Mouse (Mus musculus): ENCODE measurements around the gene Dennd1b. TPM values are rescaled to one million over a fixed set of nuclear protein-coding genes. Genes with fewer than 3 reads are reported as not detected.

The Dennd1b gene
- polyA plus RNA-seq, 1 experiment from 2014 or later = 13.5 TPM

DNA sequence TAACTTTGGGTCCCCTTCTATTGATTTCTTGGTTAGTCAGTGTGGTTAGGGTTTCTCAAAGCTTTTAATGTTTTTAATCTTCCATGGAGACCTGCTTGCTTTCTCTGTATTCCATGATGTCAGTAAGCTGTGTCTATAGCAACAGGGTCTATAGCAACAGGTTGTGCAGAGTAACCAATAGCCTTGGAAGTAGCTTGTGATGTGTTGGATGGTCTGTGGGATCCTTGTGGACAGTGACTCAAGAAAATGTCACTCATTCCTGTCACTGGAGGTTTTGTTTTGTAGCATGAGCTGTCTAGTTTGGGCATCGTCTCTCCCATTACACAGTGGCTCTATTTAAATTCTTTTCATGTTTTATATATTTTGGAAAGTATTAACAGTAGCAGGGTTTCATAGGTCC lies 216.5 kb downstream of the Dennd1b start:
- Histone ChIP-seq H3K27me3 (ENCODE audit: control insufficient read depth, insufficient read depth, low read length) (no peaks in the 10 kb centered on the region), H3K36me3 (ENCODE audit: control insufficient read depth, insufficient read depth, low read length) (no peaks in the 10 kb centered on the region), H3K4me2 (ENCODE audit: low read depth, low read length, severe bottlenecking) (no peak overlapping the region), H3K9me3 (ENCODE audit: control insufficient read depth, low read length) (no peaks in the 10 kb centered on the region), H3K4me1 (replicated peaks; ENCODE audit: control insufficient read depth, insufficient read depth, low read length) (no peaks in the 10 kb centered on the region), H3K27ac (ENCODE audit: low read depth, low read length) (no peak overlapping the region), H3K4me3 (ENCODE audit: low read depth, low read length) (no peak overlapping the region), H3K9ac (ENCODE audit: low read length) (no peak overlapping the region)
- DNase-seq (ENCODE audit: low spot score) (no peak), ATAC-seq (replicated peaks; ENCODE audit: low FRiP score) (no peak)
- WGBS = 86% methylated on average over 1 of the region's 1 CpGs

GRCm38 (mm10) chr1:139180481-139181149 lies 217.4 kb downstream of the Dennd1b start:
- Histone ChIP-seq H3K9me3 (ENCODE audit: control insufficient read depth, low read length) (no peaks in the 10 kb centered on the region), H3K27ac (ENCODE audit: low read depth, low read length) (no peak overlapping the region), H3K4me1 (replicated peaks; ENCODE audit: control insufficient read depth, insufficient read depth, low read length) (no peaks in the 10 kb centered on the region), H3K4me3 (ENCODE audit: low read depth, low read length) (no peak overlapping the region), H3K36me3 (ENCODE audit: control insufficient read depth, insufficient read depth, low read length) (no peaks in the 10 kb centered on the region), H3K4me2 (ENCODE audit: low read depth, low read length, severe bottlenecking) (no peak overlapping the region), H3K27me3 (ENCODE audit: control insufficient read depth, insufficient read depth, low read length) (no peaks in the 10 kb centered on the region), H3K9ac (ENCODE audit: low read length) (no peak overlapping the region)
- no peak for ATAC-seq (replicated peaks; ENCODE audit: low FRiP score)
- no peak for DNase-seq (ENCODE audit: low spot score)
- WGBS = 85% methylated on average over 6 of the region's 6 CpGs

DNA sequence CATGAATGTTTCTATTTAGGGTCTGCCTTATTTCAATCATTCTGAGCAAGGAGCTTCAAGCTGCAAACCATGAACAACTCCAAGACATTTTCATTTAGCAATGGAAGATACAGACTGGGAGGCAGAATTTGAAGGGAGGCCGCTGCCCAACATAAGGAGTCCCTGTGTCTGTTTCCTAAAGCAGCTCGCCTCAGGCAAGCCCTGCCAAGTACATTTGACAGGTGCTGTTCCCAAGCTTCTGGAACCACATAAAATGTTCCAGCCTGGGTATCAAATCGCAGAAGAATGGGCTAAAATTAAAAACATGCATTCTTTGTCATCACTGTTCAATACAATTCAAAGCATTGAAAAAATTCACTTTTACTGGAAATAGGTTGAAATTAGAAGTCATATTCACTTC lies 229.4 kb downstream of the Dennd1b start:
- Histone ChIP-seq H3K9ac (ENCODE audit: low read length) (no peak overlapping the region), H3K9me3 (ENCODE audit: control insufficient read depth, low read length) (no peaks in the 10 kb centered on the region), H3K4me2 (ENCODE audit: low read depth, low read length, severe bottlenecking) (no peak overlapping the region), H3K27me3 (ENCODE audit: control insufficient read depth, insufficient read depth, low read length) (no peaks in the 10 kb centered on the region), H3K36me3 (ENCODE audit: control insufficient read depth, insufficient read depth, low read length) (no peaks in the 10 kb centered on the region), H3K4me1 (replicated peaks; ENCODE audit: control insufficient read depth, insufficient read depth, low read length) (0 out of 2 replicates have a peak, but pooled peaks cover 2% of the 10 kb centered on the region), H3K27ac (ENCODE audit: low read depth, low read length) (no peak overlapping the region), H3K4me3 (ENCODE audit: low read depth, low read length) (no peak overlapping the region)
- no peak for ATAC-seq (replicated peaks; ENCODE audit: low FRiP score)
- 86% methylated on average over 3 of the region's 3 CpGs for WGBS
- no peak for DNase-seq (ENCODE audit: low spot score)

- H3K27me3 ChIP-seq (ENCODE audit: control insufficient read depth, insufficient read depth, low read length) = no peaks in the 10 kb centered on the region
- WGBS = 31% methylated on average over 2 of the region's 2 CpGs
- no peak overlapping the region for H3K4me2 ChIP-seq (ENCODE audit: low read depth, low read length, severe bottlenecking)
- H3K9ac ChIP-seq (ENCODE audit: low read length) = no peak overlapping the region
- H3K4me1 ChIP-seq (replicated peaks; ENCODE audit: control insufficient read depth, insufficient read depth, low read length) = 0 out of 2 replicates have a peak, but pooled peaks cover 2% of the 10 kb centered on the region
- no peak overlapping the region for H3K27ac ChIP-seq (ENCODE audit: low read depth, low read length)
- DNase-seq (ENCODE audit: low spot score) (no peak), ATAC-seq (replicated peaks; ENCODE audit: low FRiP score) (no peak)
- H3K9me3 ChIP-seq (ENCODE audit: control insufficient read depth, low read length) = no peaks in the 10 kb centered on the region
- no peak overlapping the region for H3K4me3 ChIP-seq (ENCODE audit: low read depth, low read length)
- H3K36me3 ChIP-seq (ENCODE audit: control insufficient read depth, insufficient read depth, low read length) = no peaks in the 10 kb centered on the region
Measured at GRCm38 (mm10) chr1:139194011-139194410, 230.8 kb downstream of the Dennd1b start.

DNA sequence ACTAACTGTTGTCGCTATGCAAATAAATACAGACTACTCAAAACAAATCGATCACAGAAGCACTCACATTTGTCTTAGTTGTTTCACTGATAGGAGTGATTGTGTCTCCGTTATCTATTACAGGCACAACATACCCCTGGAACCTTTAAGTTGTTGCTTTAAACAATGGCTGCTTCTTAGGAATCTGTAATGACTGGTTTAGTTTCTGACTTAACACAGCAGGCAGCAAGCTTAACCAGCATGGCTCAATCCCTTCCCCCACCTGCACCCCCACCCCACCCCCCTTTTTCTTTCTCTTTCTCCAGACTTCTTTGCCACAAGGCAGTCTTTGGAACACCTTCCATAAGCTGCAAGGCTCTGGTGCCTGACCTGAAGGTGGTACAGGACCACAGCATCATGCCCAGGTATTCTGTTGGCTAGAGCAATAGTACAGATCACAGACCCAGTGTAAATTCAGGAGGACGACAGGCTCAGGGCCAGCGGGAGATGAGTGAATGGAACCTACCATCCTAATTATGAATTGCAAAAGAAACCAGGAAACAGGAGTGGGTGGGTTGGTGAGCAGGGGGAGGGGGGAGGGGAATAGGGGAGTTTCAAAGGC lies 231.3 kb downstream of the Dennd1b start:
- 5% methylated on average over 5 of the region's 5 CpGs for WGBS
- no peak overlapping the region for H3K27ac ChIP-seq (ENCODE audit: low read depth, low read length)
- DNase-seq (ENCODE audit: low spot score) = no peak
- 0 out of 2 replicates have a peak, but pooled peaks have one; percentile 49 for ATAC-seq (replicated peaks; ENCODE audit: low FRiP score)
- no peak overlapping the region for H3K4me2 ChIP-seq (ENCODE audit: low read depth, low read length, severe bottlenecking)
- no peaks in the 10 kb centered on the region for H3K36me3 ChIP-seq (ENCODE audit: control insufficient read depth, insufficient read depth, low read length)
- 0 out of 2 replicates have a peak, but pooled peaks cover 2% of the 10 kb centered on the region for H3K4me1 ChIP-seq (replicated peaks; ENCODE audit: control insufficient read depth, insufficient read depth, low read length)
- no peak overlapping the region for H3K4me3 ChIP-seq (ENCODE audit: low read depth, low read length)
- H3K9me3 ChIP-seq (ENCODE audit: control insufficient read depth, low read length) = no peaks in the 10 kb centered on the region
- no peak overlapping the region for H3K9ac ChIP-seq (ENCODE audit: low read length)
- no peaks in the 10 kb centered on the region for H3K27me3 ChIP-seq (ENCODE audit: control insufficient read depth, insufficient read depth, low read length)

- H3K4me1 ChIP-seq (replicated peaks; ENCODE audit: control insufficient read depth, insufficient read depth, low read length) = no peaks in the 10 kb centered on the region
- H3K4me3 ChIP-seq (ENCODE audit: low read depth, low read length) = no peak overlapping the region
- no peak for DNase-seq (ENCODE audit: low spot score)
- no peaks in the 10 kb centered on the region for H3K9me3 ChIP-seq (ENCODE audit: control insufficient read depth, low read length)
- no peaks in the 10 kb centered on the region for H3K27me3 ChIP-seq (ENCODE audit: control insufficient read depth, insufficient read depth, low read length)
- no peak overlapping the region for H3K9ac ChIP-seq (ENCODE audit: low read length)
- 75% methylated on average over 5 of the region's 5 CpGs for WGBS
- no peak overlapping the region for H3K27ac ChIP-seq (ENCODE audit: low read depth, low read length)
- no peak for ATAC-seq (replicated peaks; ENCODE audit: low FRiP score)
- no peaks in the 10 kb centered on the region for H3K36me3 ChIP-seq (ENCODE audit: control insufficient read depth, insufficient read depth, low read length)
- H3K4me2 ChIP-seq (ENCODE audit: low read depth, low read length, severe bottlenecking) = no peak overlapping the region
Measured at GRCm38 (mm10) chr1:139203026-139203425, 239.8 kb downstream of the Dennd1b start.

- no peaks in the 10 kb centered on the region for H3K36me3 ChIP-seq (ENCODE audit: control insufficient read depth, insufficient read depth, low read length)
- DNase-seq (ENCODE audit: low spot score) = no peak
- no peak overlapping the region for H3K27ac ChIP-seq (ENCODE audit: low read depth, low read length)
- no peaks in the 10 kb centered on the region for H3K9me3 ChIP-seq (ENCODE audit: control insufficient read depth, low read length)
- H3K9ac ChIP-seq (ENCODE audit: low read length) = no peak overlapping the region
- H3K4me1 ChIP-seq (replicated peaks; ENCODE audit: control insufficient read depth, insufficient read depth, low read length) = peaks cover 2% of the 10 kb centered on the region; the same call in 1 of the 2 replicates
- no peak for ATAC-seq (replicated peaks; ENCODE audit: low FRiP score)
- WGBS = 70% methylated on average over 4 of the region's 4 CpGs
- no peak overlapping the region for H3K4me3 ChIP-seq (ENCODE audit: low read depth, low read length)
- H3K4me2 ChIP-seq (ENCODE audit: low read depth, low read length, severe bottlenecking) = no peak overlapping the region
- H3K27me3 ChIP-seq (ENCODE audit: control insufficient read depth, insufficient read depth, low read length) = no peaks in the 10 kb centered on the region
Measured at GRCm38 (mm10) chr1:139206259-139206658, 243.0 kb downstream of the Dennd1b start.

- ATAC-seq (replicated peaks; ENCODE audit: low FRiP score) (peak; percentile 31), DNase-seq (ENCODE audit: low spot score) (no peak)
- Histone ChIP-seq H3K9me3 (ENCODE audit: control insufficient read depth, low read length) (no peaks in the 10 kb centered on the region), H3K27ac (ENCODE audit: low read depth, low read length) (no peak overlapping the region), H3K27me3 (ENCODE audit: control insufficient read depth, insufficient read depth, low read length) (no peaks in the 10 kb centered on the region), H3K4me3 (ENCODE audit: low read depth, low read length) (no peak overlapping the region), H3K36me3 (ENCODE audit: control insufficient read depth, insufficient read depth, low read length) (no peaks in the 10 kb centered on the region), H3K4me2 (ENCODE audit: low read depth, low read length, severe bottlenecking) (no peak overlapping the region), H3K4me1 (replicated peaks; ENCODE audit: control insufficient read depth, insufficient read depth, low read length) (peaks cover 2% of the 10 kb centered on the region; the same call in 1 of the 2 replicates), H3K9ac (ENCODE audit: low read length) (no peak overlapping the region)
- WGBS = 17% methylated on average over 7 of the region's 7 CpGs
Measured at GRCm38 (mm10) chr1:139209796-139210195, 246.6 kb downstream of the Dennd1b start.

DNA sequence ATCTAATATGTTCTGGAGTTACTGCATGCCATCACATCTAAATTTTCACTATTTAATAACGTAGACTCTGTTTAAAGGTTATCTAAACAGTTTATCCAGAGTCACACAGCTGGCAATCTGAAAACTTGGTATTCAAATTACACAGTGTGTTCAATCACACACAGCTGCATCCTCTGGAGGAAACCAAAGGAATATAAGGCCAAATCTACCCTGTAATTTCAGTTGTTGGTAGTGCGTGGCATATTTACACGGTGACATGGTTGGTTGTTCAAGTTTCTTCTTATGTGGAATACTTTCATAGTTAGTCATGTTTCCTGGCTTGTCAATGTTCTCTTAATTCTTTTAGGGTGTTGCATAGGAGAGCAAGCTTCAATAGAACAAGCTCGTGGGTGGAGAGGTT lies 247.3 kb downstream of the Dennd1b start:
- 66% methylated on average over 4 of the region's 4 CpGs for WGBS
- no peak for DNase-seq (ENCODE audit: low spot score)

More for the DNA sequence above, 247.3 kb downstream of the Dennd1b start:
- H3K4me2 ChIP-seq (ENCODE audit: low read depth, low read length, severe bottlenecking) = no peak overlapping the region
- no peak overlapping the region for H3K27ac ChIP-seq (ENCODE audit: low read depth, low read length)
- H3K27me3 ChIP-seq (ENCODE audit: control insufficient read depth, insufficient read depth, low read length) = no peaks in the 10 kb centered on the region
- H3K4me1 ChIP-seq (replicated peaks; ENCODE audit: control insufficient read depth, insufficient read depth, low read length) = peaks cover 2% of the 10 kb centered on the region; the same call in 1 of the 2 replicates
- no peaks in the 10 kb centered on the region for H3K36me3 ChIP-seq (ENCODE audit: control insufficient read depth, insufficient read depth, low read length)
- H3K4me3 ChIP-seq (ENCODE audit: low read depth, low read length) = no peak overlapping the region
- no peaks in the 10 kb centered on the region for H3K9me3 ChIP-seq (ENCODE audit: control insufficient read depth, low read length)
- no peak for ATAC-seq (replicated peaks; ENCODE audit: low FRiP score)
- H3K9ac ChIP-seq (ENCODE audit: low read length) = no peak overlapping the region
